Mouse (Mus musculus) forebrain, embryonic 10.5 days (tissue): Measurements from ENCODE around the gene Aox1. TPM values are rescaled to one million over a fixed set of nuclear protein-coding genes. Genes with fewer than 3 reads are reported as not detected.

ENCODE experiments used
- DNase-seq: peaks from one replicate; pipeline ENCODE4 v3.0.0-alpha.2; 2017; ENCODE audit warnings: low spot score; ENCODE audit errors: extremely low spot score
- H3K27ac ChIP-seq: fragments of 300-500 bp; sonication (generic); 2 replicates; pipeline ENCODE4 v1.5.1; 2016; ENCODE audit warnings: mild to moderate bottlenecking
- H3K27me3 ChIP-seq: fragments of 300-500 bp; sonication (generic); 2 replicates; pipeline ENCODE4 v1.6.1; 2016; ENCODE audit warnings: mild to moderate bottlenecking; ENCODE audit not compliant: poor library complexity, severe bottlenecking
- H3K36me3 ChIP-seq: fragments of 300-500 bp; sonication (generic); replicated peaks from 2 replicates; pipeline ENCODE4 v1.6.1; 2016; ENCODE audit warnings: mild to moderate bottlenecking, moderate library complexity
- H3K4me1 ChIP-seq: fragments of 300-500 bp; sonication (generic); 2 replicates; pipeline ENCODE4 v1.6.1; 2016
- H3K4me3 ChIP-seq: fragments of 300-500 bp; sonication (generic); 2 replicates; pipeline ENCODE4 v1.5.1; 2016; ENCODE audit warnings: mild to moderate bottlenecking, moderate library complexity
- H3K9me3 ChIP-seq: fragments of 300-500 bp; sonication (generic); 2 replicates; pipeline ENCODE4 v1.6.1; 2016; ENCODE audit warnings: mild to moderate bottlenecking, moderate library complexity
- WGBS: fragments of 180-500 bp; shearing (Covaris S2); methylation state at CpG from one replicate; pipeline ENCODE4 v1.1.7; 2016; 5-methylcytosine and 5-hydroxymethylcytosine counted together
- polyA plus RNA-seq: library from polyadenylated mRNA; unstranded; fragments of >200 nt; fragmentation: Nextera tagmentation; extraction: Ambion mirVana; gene quantifications from 2 replicates; pipeline ENCODE4 v1.2.1, GENCODE M21; 2016

The Aox1 gene
- polyA plus RNA-seq, 1 experiment from 2014 or later: 0.07 TPM

GRCm38 (mm10) chr1:58045076-58045475 lies 15.3 kb downstream of the Aox1 start:
- Histone ChIP-seq H3K4me3 (no peak overlapping the region), H3K27me3 (no peaks in the 10 kb centered on the region), H3K27ac (no peak overlapping the region), H3K36me3 (no peaks in the 10 kb centered on the region), H3K9me3 (no peaks in the 10 kb centered on the region), H3K4me1 (peaks cover 8% of the 10 kb centered on the region; the same call in 1 of the 2 replicates)
- 72% methylated on average over 3 of the region's 3 CpGs for WGBS
- DNase-seq: no peak

GRCm38 (mm10) chr1:58045546-58045945 lies 15.8 kb downstream of the Aox1 start:
- H3K9me3 ChIP-seq: no peaks in the 10 kb centered on the region
- peaks cover 8% of the 10 kb centered on the region; the same call in 1 of the 2 replicates for H3K4me1 ChIP-seq
- H3K27ac ChIP-seq: no peak overlapping the region
- no peak overlapping the region for H3K4me3 ChIP-seq
- no peaks in the 10 kb centered on the region for H3K36me3 ChIP-seq
- WGBS: 74% methylated on average over 5 of the region's 5 CpGs
- no peak for DNase-seq
- no peaks in the 10 kb centered on the region for H3K27me3 ChIP-seq

DNA sequence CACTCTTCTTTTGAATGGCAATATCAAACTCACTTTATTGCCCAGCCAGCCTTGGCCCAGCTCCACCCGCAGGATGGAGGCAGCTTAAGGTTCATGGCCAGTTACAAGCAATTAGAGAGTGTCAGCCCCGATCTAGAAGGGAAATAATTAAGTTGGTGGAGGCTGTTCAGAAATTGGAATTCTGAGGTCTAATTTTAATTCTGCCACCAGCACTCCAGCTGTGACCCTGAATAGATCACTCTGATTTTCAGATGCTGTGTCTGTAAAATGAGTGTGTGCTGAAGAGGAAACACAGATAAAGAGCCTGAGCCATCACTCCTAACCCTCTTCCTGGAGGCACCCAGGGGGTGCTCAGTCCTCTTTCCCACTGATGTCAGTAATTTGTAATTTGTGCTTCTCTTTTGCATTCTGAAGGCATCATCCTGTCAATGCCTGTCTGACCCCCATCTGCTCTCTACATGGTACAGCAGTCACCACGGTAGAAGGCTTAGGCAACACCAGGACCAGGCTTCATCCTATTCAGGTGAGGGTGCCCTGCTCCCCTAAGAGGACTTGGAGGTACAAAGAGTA lies 17.1 kb downstream of the Aox1 start:
- Histone ChIP-seq H3K27ac (no peak overlapping the region), H3K9me3 (no peaks in the 10 kb centered on the region), H3K27me3 (no peaks in the 10 kb centered on the region), H3K36me3 (no peaks in the 10 kb centered on the region), H3K4me3 (no peak overlapping the region), H3K4me1 (peaks cover 8% of the 10 kb centered on the region; the same call in 1 of the 2 replicates)
- 68% methylated on average over 3 of the region's 3 CpGs for WGBS
- no peak for DNase-seq

- no peaks in the 10 kb centered on the region for H3K9me3 ChIP-seq
- H3K36me3 ChIP-seq: no peaks in the 10 kb centered on the region
- no peaks in the 10 kb centered on the region for H3K27me3 ChIP-seq
- 96% methylated on average over 5 of the region's 5 CpGs for WGBS
- H3K27ac ChIP-seq: no peak overlapping the region
- DNase-seq: no peak
- no peak overlapping the region for H3K4me3 ChIP-seq
- H3K4me1 ChIP-seq: peaks cover 8% of the 10 kb centered on the region; the same call in 1 of the 2 replicates
Observed at GRCm38 (mm10) chr1:58049126-58049525, 19.4 kb downstream of the Aox1 start.

DNA sequence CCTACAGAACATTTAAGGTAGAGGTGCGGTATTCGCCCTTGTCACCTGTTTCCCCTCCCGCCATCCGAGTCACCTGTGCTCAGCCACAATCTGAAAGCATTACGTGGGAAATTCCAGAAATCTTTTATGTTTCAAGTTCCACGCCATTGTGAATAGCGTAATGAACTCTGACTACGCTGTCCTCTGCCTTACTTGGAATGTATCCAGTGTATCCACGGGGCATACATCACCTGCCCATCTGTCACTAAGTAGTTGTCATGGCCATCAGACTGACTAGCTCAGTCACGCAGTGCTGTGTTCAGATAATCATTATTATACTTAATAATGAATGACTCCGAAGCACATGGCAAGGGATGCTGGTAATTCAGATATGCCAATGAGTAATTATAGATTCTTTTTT lies 25.9 kb downstream of the Aox1 start:
- Histone ChIP-seq H3K4me3 (no peak overlapping the region), H3K36me3 (no peaks in the 10 kb centered on the region), H3K4me1 (no peaks in the 10 kb centered on the region), H3K9me3 (no peaks in the 10 kb centered on the region), H3K27me3 (no peaks in the 10 kb centered on the region), H3K27ac (no peak overlapping the region)
- WGBS: 96% methylated on average over 11 of the region's 11 CpGs
- DNase-seq: no peak

GRCm38 (mm10) chr1:58056074-58056807 lies 26.5 kb downstream of the Aox1 start:
- Histone ChIP-seq H3K27me3 (no peaks in the 10 kb centered on the region), H3K27ac (no peak overlapping the region), H3K36me3 (no peaks in the 10 kb centered on the region), H3K4me3 (no peak overlapping the region), H3K4me1 (no peaks in the 10 kb centered on the region), H3K9me3 (no peaks in the 10 kb centered on the region)
- WGBS: 88% methylated on average over 13 of the region's 13 CpGs
- no peak for DNase-seq

DNA sequence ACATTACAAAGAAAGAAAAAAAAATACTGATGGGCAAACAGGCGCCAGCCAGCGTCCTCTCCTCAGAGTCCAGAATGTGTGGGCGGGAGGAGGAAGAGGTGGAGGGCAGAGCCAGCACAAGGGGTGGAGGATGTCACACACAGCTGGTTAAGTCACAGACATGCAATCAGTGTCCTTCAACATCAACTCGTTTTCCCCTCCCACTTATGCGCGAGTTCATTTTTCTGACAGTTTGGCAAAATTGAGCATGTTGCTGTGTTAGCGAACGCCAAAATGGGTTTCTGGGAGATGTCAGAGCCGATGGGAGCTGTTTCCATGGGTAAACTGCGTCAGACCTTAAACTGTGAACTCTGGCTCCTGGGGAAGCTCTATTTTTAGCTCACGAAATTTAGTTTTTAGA lies 27.2 kb downstream of the Aox1 start:
- Histone ChIP-seq H3K36me3 (no peaks in the 10 kb centered on the region), H3K4me1 (no peaks in the 10 kb centered on the region), H3K27me3 (no peaks in the 10 kb centered on the region), H3K27ac (no peak overlapping the region), H3K9me3 (no peaks in the 10 kb centered on the region), H3K4me3 (no peak overlapping the region)
- 88% methylated on average over 11 of the region's 11 CpGs for WGBS
- DNase-seq: no peak

GRCm38 (mm10) chr1:58058846-58059245 lies 29.1 kb downstream of the Aox1 start:
- H3K4me1 ChIP-seq: no peaks in the 10 kb centered on the region
- H3K4me3 ChIP-seq: no peak overlapping the region
- H3K9me3 ChIP-seq: no peaks in the 10 kb centered on the region
- no peak for DNase-seq
- no peaks in the 10 kb centered on the region for H3K27me3 ChIP-seq
- no peaks in the 10 kb centered on the region for H3K36me3 ChIP-seq
- H3K27ac ChIP-seq: no peak overlapping the region
- 93% methylated on average over 4 of the region's 4 CpGs for WGBS

- no peaks in the 10 kb centered on the region for H3K27me3 ChIP-seq
- no peak overlapping the region for H3K4me3 ChIP-seq
- H3K9me3 ChIP-seq: no peaks in the 10 kb centered on the region
- H3K36me3 ChIP-seq: no peaks in the 10 kb centered on the region
- no peak for DNase-seq
- 91% methylated on average over 7 of the region's 7 CpGs for WGBS
- no peak overlapping the region for H3K27ac ChIP-seq
- H3K4me1 ChIP-seq: no peaks in the 10 kb centered on the region
Observed at GRCm38 (mm10) chr1:58062131-58062530, 32.4 kb downstream of the Aox1 start.

DNA sequence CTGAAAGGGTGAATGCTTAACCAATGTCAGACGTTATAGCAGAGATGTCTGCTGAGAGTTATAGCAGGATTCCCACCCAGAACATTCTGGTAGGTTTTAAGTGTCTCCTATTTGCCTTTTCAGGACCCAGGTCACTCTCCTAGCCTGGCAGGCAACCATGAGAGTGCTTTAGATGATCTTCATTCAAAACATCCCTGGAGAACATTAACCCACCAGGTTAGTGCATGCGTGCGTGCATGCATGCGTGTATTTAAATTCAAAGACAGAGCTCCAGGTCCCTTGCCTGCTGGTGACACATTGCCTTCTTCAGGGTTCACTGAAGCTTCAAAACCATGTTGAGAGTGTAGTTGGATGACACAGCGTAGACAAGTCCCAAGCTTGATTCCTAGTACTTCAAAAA lies 35.4 kb downstream of the Aox1 start:
- WGBS: 90% methylated on average over 5 of the region's 5 CpGs
- H3K27ac ChIP-seq: no peak overlapping the region
- DNase-seq: no peak

DNA sequence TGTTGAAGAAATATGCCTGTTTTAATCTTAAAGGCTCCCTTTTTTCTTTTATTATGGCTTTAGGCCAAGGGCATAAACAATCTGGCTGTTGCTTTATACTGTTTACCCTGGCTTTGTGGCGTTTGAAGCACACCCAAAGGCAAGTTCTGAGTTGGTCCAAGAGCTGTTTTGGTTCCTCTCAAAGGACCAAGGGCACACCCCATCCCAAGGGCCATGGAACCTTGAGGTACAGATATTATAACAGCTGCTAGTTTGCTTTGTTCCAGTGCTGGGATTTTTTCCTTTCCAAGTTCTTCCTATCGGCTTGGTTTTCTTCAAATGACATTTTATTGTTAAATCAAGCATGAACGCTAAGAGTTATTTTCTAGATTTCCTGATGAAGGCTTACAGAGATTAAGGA lies 35.9 kb downstream of the Aox1 start:
- Histone ChIP-seq H3K27ac (no peak overlapping the region), H3K36me3 (no peaks in the 10 kb centered on the region), H3K9me3 (no peaks in the 10 kb centered on the region), H3K4me1 (no peaks in the 10 kb centered on the region), H3K27me3 (no peaks in the 10 kb centered on the region), H3K4me3 (no peak overlapping the region)
- DNase-seq: no peak
- 79% methylated on average over 3 of the region's 3 CpGs for WGBS

More for the DNA sequence above, 35.4 kb downstream of the Aox1 start:
- Histone ChIP-seq H3K36me3 (no peaks in the 10 kb centered on the region), H3K9me3 (no peaks in the 10 kb centered on the region), H3K4me1 (no peaks in the 10 kb centered on the region), H3K4me3 (no peak overlapping the region), H3K27me3 (no peaks in the 10 kb centered on the region)

DNA sequence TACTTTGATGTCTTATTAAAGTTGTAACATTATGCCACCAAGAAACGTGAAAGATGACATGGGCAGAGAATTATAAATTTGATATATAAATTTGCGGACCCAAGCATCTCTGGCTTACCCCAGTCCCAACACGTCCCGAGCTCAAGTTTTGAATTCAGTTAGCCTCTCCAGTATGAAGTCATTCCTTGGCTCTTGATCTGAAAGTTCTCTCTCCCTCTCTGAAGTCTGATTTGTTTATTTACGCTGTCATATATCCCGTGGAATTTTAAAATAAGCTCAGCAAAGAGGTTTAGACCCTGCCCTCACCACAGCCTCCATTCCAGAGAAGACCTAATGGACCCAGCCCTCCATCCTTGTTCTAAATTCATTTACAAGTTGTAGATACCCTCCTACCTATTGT lies 39.5 kb downstream of the Aox1 start:
- Histone ChIP-seq H3K4me1 (peaks cover 10% of the 10 kb centered on the region), H3K27me3 (no peaks in the 10 kb centered on the region), H3K27ac (no peak overlapping the region), H3K4me3 (no peak overlapping the region), H3K36me3 (no peaks in the 10 kb centered on the region), H3K9me3 (no peaks in the 10 kb centered on the region)
- DNase-seq: no peak
- 91% methylated on average over 6 of the region's 6 CpGs for WGBS

DNA sequence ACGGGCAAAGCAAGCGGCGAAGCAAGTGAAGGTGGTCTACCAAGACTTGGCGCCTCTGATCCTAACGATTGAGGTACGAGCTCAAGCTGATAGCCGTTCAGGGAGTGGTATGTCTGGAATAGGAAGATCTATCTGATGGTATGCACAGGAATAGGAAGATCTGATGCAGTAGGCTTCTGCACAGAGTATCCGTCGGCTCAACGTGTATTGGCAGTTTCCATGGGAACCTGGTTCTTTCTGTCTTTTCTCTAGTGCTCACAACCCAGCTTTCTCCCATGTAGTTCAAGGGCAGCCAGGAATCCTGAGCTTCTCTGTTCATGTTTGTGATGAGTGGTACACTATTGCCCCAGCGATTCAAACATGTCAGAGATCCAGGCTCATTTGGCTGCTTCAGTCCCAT lies 40.4 kb downstream of the Aox1 start:
- WGBS: 93% methylated on average over 11 of the region's 11 CpGs
- Histone ChIP-seq H3K4me1 (peaks cover 10% of the 10 kb centered on the region), H3K27me3 (no peaks in the 10 kb centered on the region), H3K4me3 (no peak overlapping the region), H3K27ac (no peak overlapping the region), H3K9me3 (no peaks in the 10 kb centered on the region), H3K36me3 (no peaks in the 10 kb centered on the region)
- no peak for DNase-seq
